Mouse (Mus musculus) kidney, embryonic 15.5 days (tissue): ENCODE results near the gene Olfr582. TPM values are rescaled to one million over a fixed set of nuclear protein-coding genes. Genes with fewer than 3 reads are reported as not detected.

Source experiments
- ATAC-seq: fragments of 200-750 bp; cut with Nextera tagmentation; replicated peaks from 2 replicates; pipeline ENCODE4 v1.8.0; 2017; ENCODE audit warnings: moderate TSS enrichment; ENCODE audit not compliant: low FRiP score
- H3K27ac ChIP-seq: fragments of 300-500 bp; sonication (generic); 2 replicates; pipeline ENCODE4 v1.5.1; 2015; ENCODE audit warnings: mild to moderate bottlenecking, inconsistent platforms
- H3K27me3 ChIP-seq: fragments of 300-500 bp; sonication (generic); 2 replicates; pipeline ENCODE4 v1.6.1; 2015; ENCODE audit warnings: inconsistent platforms
- H3K36me3 ChIP-seq: fragments of 300-500 bp; sonication (generic); 2 replicates; pipeline ENCODE4 v1.6.1; 2015; ENCODE audit warnings: inconsistent platforms
- H3K4me1 ChIP-seq: fragments of 300-500 bp; sonication (generic); 2 replicates; pipeline ENCODE4 v1.6.1; 2015; ENCODE audit warnings: inconsistent platforms
- H3K4me2 ChIP-seq: fragments of 300-500 bp; sonication (generic); 2 replicates; pipeline ENCODE4 v1.6.1; 2015; ENCODE audit warnings: moderate library complexity, mild to moderate bottlenecking, inconsistent platforms
- H3K4me3 ChIP-seq: fragments of 300-500 bp; sonication (generic); replicated peaks from 2 replicates; pipeline ENCODE4 v1.5.1; 2015; ENCODE audit warnings: mild to moderate bottlenecking, inconsistent platforms
- H3K9ac ChIP-seq: fragments of 300-500 bp; sonication (generic); 2 replicates; pipeline ENCODE4 v1.6.1; 2015; ENCODE audit warnings: mild to moderate bottlenecking, inconsistent platforms
- H3K9me3 ChIP-seq: fragments of 300-500 bp; sonication (generic); replicated peaks from 2 replicates; pipeline ENCODE4 v1.6.1; 2016; ENCODE audit warnings: inconsistent platforms
- WGBS: fragments of 180-500 bp; shearing (Covaris S2); methylation state at CpG from one replicate; pipeline ENCODE4 v1.1.7; 2015; ENCODE audit warnings: mixed read lengths; 5-methylcytosine and 5-hydroxymethylcytosine counted together
- polyA plus RNA-seq: library from polyadenylated mRNA; unstranded; fragments of >200 nt; fragmentation: Nextera tagmentation; extraction: Ambion mirVana; gene quantifications from 2 replicates; pipeline ENCODE4 v1.2.1, GENCODE M21; 2015

Gene Olfr582
- not detected in 2 replicates for polyA plus RNA-seq

DNA sequence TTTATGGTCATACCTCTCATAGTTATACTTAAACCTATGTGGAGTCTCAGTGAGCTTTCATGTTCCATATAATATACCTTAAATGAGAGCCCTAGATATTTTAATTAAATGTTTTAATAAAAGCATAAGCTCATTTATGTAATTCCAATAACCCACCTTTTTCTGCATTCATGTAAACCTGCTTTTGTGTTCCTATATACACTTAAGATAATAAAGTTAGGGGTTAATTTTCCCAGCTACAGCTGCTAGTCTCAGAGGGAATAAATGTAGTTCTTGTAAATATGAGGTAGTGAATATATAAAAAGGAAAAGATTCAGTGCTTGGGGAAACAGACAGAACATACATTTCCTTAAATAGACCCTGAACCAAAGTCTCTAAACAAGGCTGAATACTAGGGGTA is at the start of gene Olfr582:
Olfr582 (plus strand) TSS at position 301 of the 400 bp plus-strand sequence.
- H3K4me3 ChIP-seq, result no peak within 1 kb of the TSS
- H3K36me3 ChIP-seq, result no peaks in the 10 kb centered on the region
- H3K9ac ChIP-seq, result no peak within 1 kb of the TSS
- H3K27ac ChIP-seq, result no peak within 1 kb of the TSS
- no peaks in the 10 kb centered on the region for H3K4me1 ChIP-seq
- no peaks in the 10 kb centered on the region for H3K27me3 ChIP-seq
- no peak within 1 kb of the TSS for H3K4me2 ChIP-seq
- no peak for ATAC-seq
- H3K9me3 ChIP-seq, result no peaks in the 10 kb centered on the region

DNA sequence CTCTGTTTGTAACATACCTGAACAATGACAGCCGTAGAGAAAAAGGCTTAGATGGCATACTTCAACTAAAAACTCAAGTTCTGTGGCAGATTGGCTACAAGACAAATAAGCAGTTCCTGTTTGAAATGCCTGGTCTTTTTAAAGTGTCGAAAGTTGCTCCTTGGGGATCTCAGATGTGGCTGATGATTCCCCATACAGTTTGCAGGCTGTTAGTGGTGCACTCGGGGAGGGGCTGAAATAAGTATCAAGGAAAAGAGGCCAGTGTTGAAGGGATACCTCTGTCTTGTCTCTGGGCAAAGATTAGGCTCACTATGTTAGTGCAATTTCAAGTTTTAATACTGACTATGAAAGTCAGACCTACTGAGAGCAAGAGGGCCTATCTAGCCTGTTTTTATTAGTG is 48.6 kb upstream of the Olfr582 start, which contains the start of gene Olfr578:
Olfr578 (minus strand) TSS at position 101 of the 400 bp plus-strand sequence.
- Histone ChIP-seq H3K27me3 (no peaks in the 10 kb centered on the region), H3K4me1 (no peaks in the 10 kb centered on the region), H3K4me3 (no peak within 1 kb of the TSS), H3K4me2 (no peak within 1 kb of the TSS), H3K9ac (no peak within 1 kb of the TSS), H3K9me3 (no peaks in the 10 kb centered on the region), H3K36me3 (no peaks in the 10 kb centered on the region), H3K27ac (no peak within 1 kb of the TSS)
- ATAC-seq, result no peak
- 77% methylated on average over 3 of the region's 3 CpGs for WGBS

DNA sequence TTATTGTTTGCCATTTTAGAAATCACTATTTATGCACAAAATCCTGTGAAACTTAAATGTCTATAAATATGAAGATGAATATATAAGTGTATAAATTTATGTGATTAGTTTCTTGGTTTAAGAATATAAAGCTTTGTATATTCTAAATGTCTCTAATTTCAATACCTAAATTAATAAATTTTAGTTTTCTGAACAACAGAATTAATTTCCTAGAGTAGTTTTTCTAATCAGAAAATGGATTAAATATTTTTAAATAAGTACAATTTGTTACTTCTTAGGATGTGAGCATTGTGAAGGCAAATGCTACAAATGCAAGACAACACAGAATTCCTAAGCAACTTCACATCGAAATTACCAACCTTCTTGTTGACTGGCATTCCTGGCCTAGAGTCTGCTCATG is 13.2 kb downstream of the Olfr582 start, which contains the start of gene Olfr583:
Olfr583 (plus strand) TSS at position 301 of the 400 bp plus-strand sequence.
- Histone ChIP-seq H3K27me3 (no peaks in the 10 kb centered on the region), H3K4me2 (no peak within 1 kb of the TSS), H3K36me3 (no peaks in the 10 kb centered on the region), H3K27ac (no peak within 1 kb of the TSS), H3K4me1 (no peaks in the 10 kb centered on the region), H3K9me3 (no peaks in the 10 kb centered on the region), H3K4me3 (no peak within 1 kb of the TSS), H3K9ac (no peak within 1 kb of the TSS)
- WGBS, result 86% methylated on average over 1 of the region's 1 CpGs
- no peak for ATAC-seq

DNA sequence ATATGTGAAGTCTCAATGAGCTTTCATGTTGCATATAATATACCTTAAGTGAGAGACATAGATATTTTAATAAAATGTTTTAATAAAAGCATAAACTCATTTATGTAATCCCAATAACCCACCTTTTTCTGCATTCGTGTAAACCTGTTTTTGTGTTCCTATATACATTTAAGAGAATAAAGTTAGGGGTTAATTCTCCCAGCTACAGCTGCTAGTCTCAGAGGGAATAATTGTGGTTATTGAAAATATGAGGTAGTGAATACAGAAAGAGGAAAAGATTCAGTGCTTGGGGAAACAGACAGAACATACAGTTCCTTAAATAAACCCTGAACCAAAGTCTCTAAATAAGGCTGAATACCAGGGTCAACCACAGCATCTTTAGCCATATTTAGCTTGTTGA is 43.8 kb downstream of the Olfr582 start, which contains the start of gene Olfr584:
Olfr584 (plus strand) TSS at position 301 of the 400 bp plus-strand sequence.
- no peak for ATAC-seq
- H3K27me3 ChIP-seq, result no peaks in the 10 kb centered on the region
- 82% methylated on average over 1 of the region's 1 CpGs for whole genome bisulfite sequencing

More for the DNA sequence above, 43.8 kb downstream of the Olfr582 start, which contains the start of gene Olfr584:
- Histone ChIP-seq H3K9ac (no peak within 1 kb of the TSS), H3K4me1 (no peaks in the 10 kb centered on the region), H3K4me2 (no peak within 1 kb of the TSS), H3K36me3 (no peaks in the 10 kb centered on the region), H3K27ac (no peak within 1 kb of the TSS), H3K9me3 (no peaks in the 10 kb centered on the region; the same call in 1 of the 2 replicates), H3K4me3 (no peak within 1 kb of the TSS)

Other genes with a start within 250 kb of the Olfr582 start
- gene Olfr564, start 234.5 kb upstream of the Olfr582 start, polyA plus RNA-seq, result not detected in 2 replicates
- gene Olfr566, start 179.3 kb upstream of the Olfr582 start, polyA plus RNA-seq, result not detected in 2 replicates
- not detected in 2 replicates for gene Olfr568, start 160.9 kb upstream of the Olfr582 start, polyA plus RNA-seq
- gene Olfr569, start 147.1 kb upstream of the Olfr582 start, polyA plus RNA-seq, result not detected in 2 replicates
- not detected in 2 replicates for gene Olfr570, start 143.4 kb upstream of the Olfr582 start, polyA plus RNA-seq
- not detected in 2 replicates for gene Olfr571, start 120.5 kb upstream of the Olfr582 start, polyA plus RNA-seq
- gene Olfr572, start 113.6 kb upstream of the Olfr582 start, polyA plus RNA-seq, result not detected in 2 replicates
- gene Olfr573-ps1, start 95.4 kb upstream of the Olfr582 start, polyA plus RNA-seq, result not detected in 2 replicates
- not detected in 2 replicates for gene Olfr574, start 89.6 kb upstream of the Olfr582 start, polyA plus RNA-seq
- gene Olfr575, start 79.2 kb upstream of the Olfr582 start, polyA plus RNA-seq, result not detected in 2 replicates
- gene Olfr576, start 75.4 kb upstream of the Olfr582 start, polyA plus RNA-seq, result not detected in 2 replicates
- gene Olfr577, start 62.1 kb upstream of the Olfr582 start, polyA plus RNA-seq, result not detected in 2 replicates
- gene Olfr578, start 48.7 kb upstream of the Olfr582 start, polyA plus RNA-seq, result not detected in 2 replicates
- not detected in 2 replicates for gene Olfr583, start 13.3 kb downstream of the Olfr582 start, polyA plus RNA-seq
- gene Olfr584, start 43.9 kb downstream of the Olfr582 start, polyA plus RNA-seq, result not detected in 2 replicates
- not detected in 2 replicates for gene Olfr585, start 59.7 kb downstream of the Olfr582 start, polyA plus RNA-seq
- gene Olfr586, start 87.6 kb downstream of the Olfr582 start, polyA plus RNA-seq, result not detected in 2 replicates
- gene Olfr588-ps1, start 102.9 kb downstream of the Olfr582 start, polyA plus RNA-seq, result not detected in 2 replicates
- not detected in 2 replicates for gene Olfr589, start 118.3 kb downstream of the Olfr582 start, polyA plus RNA-seq
- not detected in 2 replicates for gene Olfr591, start 140.3 kb downstream of the Olfr582 start, polyA plus RNA-seq
- gene Olfr592, start 146.8 kb downstream of the Olfr582 start, polyA plus RNA-seq, result not detected in 2 replicates
- gene Olfr593, start 173.8 kb downstream of the Olfr582 start, polyA plus RNA-seq, result not detected in 2 replicates
- gene Olfr594, start 179.0 kb downstream of the Olfr582 start, polyA plus RNA-seq, result not detected in 2 replicates
- not detected in 2 replicates for gene Usp17ld, start 214.5 kb downstream of the Olfr582 start, polyA plus RNA-seq